In the genomic region with DNA sequence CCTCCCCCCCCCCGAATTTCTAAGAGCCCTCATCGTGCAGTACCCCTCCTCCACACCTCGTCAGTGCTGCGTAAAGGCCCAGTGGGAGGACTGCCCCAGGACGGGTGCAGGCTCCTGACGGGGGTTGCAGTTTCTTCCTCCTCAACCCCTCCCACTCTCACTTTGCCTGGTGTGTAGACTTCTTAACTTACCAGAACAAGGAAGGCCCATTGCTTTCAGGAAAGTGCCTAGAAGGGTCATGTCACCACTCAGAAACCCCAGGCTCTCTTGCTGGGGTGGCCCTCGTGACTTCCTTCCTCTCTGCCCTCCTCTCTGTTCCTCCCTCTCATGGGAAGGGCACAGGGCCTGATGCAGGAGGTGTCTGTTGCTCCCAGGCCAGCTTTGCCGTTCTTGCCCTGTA, we compare ENCODE assay signal across 11 mouse cellular contexts. TPM values are rescaled to one million over a fixed set of nuclear protein-coding genes. Genes with fewer than 3 reads are reported as not detected.
DNase-seq lines count a peak whose midpoint lies in the region; ATAC-seq and TF ChIP-seq lines count a peak whose summit lies in the region.
"Had no signal": no experiment of that assay in that cellular context is flagged by ENCODE, and none has a peak within 500 bp of the region (broad histone marks: within the 10 kb centered on the region; RNA-seq: fewer than 3 reads in every experiment).

No protein-coding gene starts in this region.

- ATAC-seq in inflammation-experienced regulatory T-cells, adult 6 months = peak; percentile 68
- ATAC-seq in midbrain, postnatal 0 days (ENCODE audit: low FRiP score) = no peak
- ATAC-seq in cerebellum, adult (ENCODE audit: insufficient number of reproducible peaks, low FRiP score, low TSS enrichment) = no peak

- H3K4me1 ChIP-seq in heart, embryonic 10.5 days = peaks cover 64% of the 10 kb centered on the region
- H3K4me1 ChIP-seq in bone marrow macrophage, adult 2 months (ENCODE audit: control insufficient read depth, insufficient read depth, low read length) = peaks cover 59% of the 10 kb centered on the region
- H3K4me1 ChIP-seq in midbrain, postnatal 0 days (ENCODE audit: insufficient read depth, low read length) = peaks cover 41% of the 10 kb centered on the region

- H3K36me3 ChIP-seq in heart, embryonic 10.5 days = peaks cover 62% of the 10 kb centered on the region
- H3K36me3 ChIP-seq in midbrain, postnatal 0 days (ENCODE audit: insufficient read depth, low read length) = peaks cover 8% of the 10 kb centered on the region

- no peak overlapping the region; the same call in 1 of the 2 replicates for H3K27ac ChIP-seq in heart, embryonic 10.5 days
- peak overlapping the region; percentile 94 for H3K27ac ChIP-seq in bone marrow macrophage, adult 2 months (ENCODE audit: insufficient read depth, low read depth, low read length)
- H3K27ac ChIP-seq in midbrain, postnatal 0 days (ENCODE audit: low read depth, low read length) = peak overlapping the region; percentile 3; the same call in 1 of the 2 replicates

- peak; percentile 39 to 70 for DNase-seq in heart, adult 9 months (ENCODE audit: low spot score in 2 of 2)
- DNase-seq in heart, embryonic 10.5 days (ENCODE audit: low spot score) = no peak
- DNase-seq in midbrain, postnatal 0 days (ENCODE audit: low spot score) = no peak
- DNase-seq in right cerebral cortex, adult 18-20 months = no peak
- DNase-seq in adrenal gland, adult 8-10 months = no peak
- DNase-seq: cerebellum, postnatal 36 days; heart, postnatal 10 days had no signal

- no peak for TF ChIP-seq CTCF in bone marrow macrophage, adult 2 months (IDR thresholded peaks at IDR 0.05; ENCODE audit: low read depth, low read length)
- TF ChIP-seq CTCF in midbrain, postnatal 0 days (IDR thresholded peaks at IDR 0.05) = no peak

- no peak overlapping the region for H3K9ac ChIP-seq in midbrain, postnatal 0 days (replicated peaks; ENCODE audit: low read length, poor library complexity, severe bottlenecking)

- H3K4me2 ChIP-seq in midbrain, postnatal 0 days (ENCODE audit: low read depth, low read length, poor library complexity, severe bottlenecking) = peak overlapping the region; percentile 36

- no peak for TF ChIP-seq POLR2A in bone marrow macrophage, adult 2 months (IDR thresholded peaks at IDR 0.05; ENCODE audit: borderline replicate concordance, low read depth, low read length)

- H3K27me3 ChIP-seq in heart, embryonic 10.5 days (ENCODE audit: insufficient read depth, poor library complexity, severe bottlenecking) = peaks cover 95% of the 10 kb centered on the region
- H3K27me3 ChIP-seq in midbrain, postnatal 0 days (ENCODE audit: insufficient read depth, low read length) = no peaks in the 10 kb centered on the region

- H3K9me3 ChIP-seq in heart, embryonic 10.5 days = no peaks in the 10 kb centered on the region
- no peaks in the 10 kb centered on the region for H3K9me3 ChIP-seq in midbrain, postnatal 0 days (ENCODE audit: low read length)

- 17% methylated on average over 8 of the region's 8 CpGs for WGBS in heart, embryonic 10.5 days
- 11% methylated on average over 8 of the region's 8 CpGs for WGBS in midbrain, postnatal 0 days

- H3K4me3 ChIP-seq in heart, embryonic 10.5 days = no peak overlapping the region
- H3K4me3 ChIP-seq in bone marrow macrophage, adult 2 months (ENCODE audit: insufficient read depth, low read length) = peak overlapping the region; percentile 43
- H3K4me3 ChIP-seq in midbrain, postnatal 0 days (ENCODE audit: low read depth, low read length) = no peak overlapping the region
- H3K4me3 ChIP-seq: myocyte had no signal

RNA-seq across cellular contexts. Expression of a gene that starts 13.6 kb away (rescaled TPM):
- polyA plus RNA-seq in heart, embryonic 10.5 days (2016; fragmentation: Nextera tagmentation; extraction: Ambion mirVana) = 15.6 and 25.4 TPM in 2 replicates
- polyA plus RNA-seq in bone marrow macrophage, adult 2 months (2012; ENCODE audit: insufficient read depth, insufficient read length, missing spikeins) = 39.3 and 41.6 TPM in 2 replicates
- polyA plus RNA-seq in inflammation-experienced regulatory T-cells, adult 6 months (2017; shearing (Covaris generic)) = 10 to 100 TPM; 24.8 to 36.7 (median 29.8) TPM
- total RNA-seq in midbrain, postnatal 0 days (2014; rRNA removed) = 82.2 and 94.9 TPM in 2 replicates
- polyA plus RNA-seq in midbrain, postnatal 0 days (2015; fragmentation: Nextera tagmentation; extraction: Ambion mirVana) = 20.2 and 21.8 TPM in 2 replicates
- total RNA-seq in adrenal gland, adult 8-10 months (2022) = 100 to 1,000 TPM; 100 to 139 (median 108) TPM

Comparison
In these comparisons a context has a peak if more than half of its experiments do, and no peak if none do; other contexts are left out.
1. DNase-seq: peak in heart, adult 9 months (2 of 2); none in heart, embryonic 10.5 days (single experiment), midbrain, postnatal 0 days (single experiment), right cerebral cortex, adult 18-20 months (single experiment) and adrenal gland, adult 8-10 months (single experiment).